Mouse (Mus musculus): ENCODE data around the gene Ncaph. TPM values are rescaled to one million over a fixed set of nuclear protein-coding genes. Genes with fewer than 3 reads are reported as not detected.
"Not testable (repeated sequence)": the region's sequence is repeated elsewhere in the genome, so short reads cannot be mapped to it uniquely, and the experiment has no call there.

Gene Ncaph
- polyA plus RNA-seq (2014; fragmentation: Nextera tagmentation; extraction: Ambion mirVana) = 10.7 and 19.6 TPM in 2 replicates

GRCm38 (mm10) chr2:127133621-127134461 lies at the start of gene Ncaph:
Ncaph (minus strand) TSS chr2:127133954.
- ATAC-seq (ENCODE audit: low FRiP score, low TSS enrichment) = peak; percentile 89
- WGBS = 1% methylated on average over 57 of the region's 57 CpGs

GRCm38 (mm10) chr2:127182598-127183381 lies 49.0 kb upstream of the Ncaph start:
- WGBS = 2% methylated on average over 17 of the region's 17 CpGs
- H3K9ac ChIP-seq (replicated peaks; ENCODE audit: low read length) = peak overlapping the region; percentile 76

More at GRCm38 (mm10) chr2:127133621-127134461, at the start of gene Ncaph:
- Histone ChIP-seq H3K9me3 (ENCODE audit: control insufficient read depth, low read length) (no peaks in the 10 kb centered on the region), H3K27ac (replicated peaks; ENCODE audit: low read depth, low read length) (peak within 1 kb of the TSS; percentile 74), H3K36me3 (ENCODE audit: control insufficient read depth, insufficient read depth, low read length) (no peaks in the 10 kb centered on the region), H3K9ac (replicated peaks; ENCODE audit: low read length) (peak within 1 kb of the TSS; percentile 64), H3K4me3 (replicated peaks; ENCODE audit: low read depth, low read length) (peak within 1 kb of the TSS; percentile 77), H3K4me1 (ENCODE audit: control insufficient read depth, insufficient read depth, low read length) (peaks cover 8% of the 10 kb centered on the region), H3K4me2 (ENCODE audit: low read length) (peak within 1 kb of the TSS; percentile 78), H3K27me3 (ENCODE audit: control insufficient read depth, insufficient read depth, low read length) (no peaks in the 10 kb centered on the region)
- DNase-seq = peak; percentile 97

DNA sequence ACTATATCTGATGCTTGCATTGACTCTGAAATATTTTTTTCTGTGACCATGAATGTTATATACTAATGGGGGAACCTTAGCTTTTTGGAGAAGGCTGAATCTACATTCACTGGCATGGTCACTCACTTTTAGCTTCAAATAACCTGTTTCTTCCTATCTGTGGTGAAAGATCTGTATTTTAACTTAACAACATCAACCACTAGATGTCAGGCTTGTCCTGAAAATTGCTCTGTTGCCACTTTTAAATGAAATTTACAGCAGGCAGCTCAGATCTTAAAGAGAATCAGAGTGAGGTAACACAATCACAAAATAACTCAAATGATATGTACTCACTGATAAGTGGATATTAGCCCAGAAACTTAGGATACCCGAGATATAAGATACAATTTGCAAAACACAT lies 32.5 kb upstream of the Ncaph start:
- DNase-seq = peak; percentile 89
- H3K4me2 ChIP-seq (ENCODE audit: low read length); H3K4me1 ChIP-seq (ENCODE audit: control insufficient read depth, insufficient read depth, low read length); H3K4me3 ChIP-seq (replicated peaks; ENCODE audit: low read depth, low read length); H3K36me3 ChIP-seq (ENCODE audit: control insufficient read depth, insufficient read depth, low read length); H3K9ac ChIP-seq (replicated peaks; ENCODE audit: low read length); H3K27ac ChIP-seq (replicated peaks; ENCODE audit: low read depth, low read length); H3K27me3 ChIP-seq (ENCODE audit: control insufficient read depth, insufficient read depth, low read length); ATAC-seq (ENCODE audit: low FRiP score, low TSS enrichment); H3K9me3 ChIP-seq (ENCODE audit: control insufficient read depth, low read length): not testable (repeated sequence)
- WGBS = 14% methylated on average over 1 of the region's 1 CpGs

More at GRCm38 (mm10) chr2:127182598-127183381, 49.0 kb upstream of the Ncaph start:
- ATAC-seq (ENCODE audit: low FRiP score, low TSS enrichment) (peak; percentile 100), DNase-seq (peak; percentile 91)
- peak overlapping the region; percentile 80 for H3K4me2 ChIP-seq (ENCODE audit: low read length)
- no peaks in the 10 kb centered on the region for H3K27me3 ChIP-seq (ENCODE audit: control insufficient read depth, insufficient read depth, low read length)
- H3K27ac ChIP-seq (replicated peaks; ENCODE audit: low read depth, low read length) = peak overlapping the region; percentile 85
- H3K4me3 ChIP-seq (replicated peaks; ENCODE audit: low read depth, low read length) = peak overlapping the region; percentile 53
- no peaks in the 10 kb centered on the region for H3K36me3 ChIP-seq (ENCODE audit: control insufficient read depth, insufficient read depth, low read length)
- H3K9me3 ChIP-seq (ENCODE audit: control insufficient read depth, low read length) = no peaks in the 10 kb centered on the region
- H3K4me1 ChIP-seq (ENCODE audit: control insufficient read depth, insufficient read depth, low read length) = peaks cover 7% of the 10 kb centered on the region; the same call in 1 of the 2 replicates

GRCm38 (mm10) chr2:127165675-127166074 lies 31.9 kb upstream of the Ncaph start:
- Histone ChIP-seq H3K9ac (replicated peaks; ENCODE audit: low read length) (no peak overlapping the region), H3K27ac (replicated peaks; ENCODE audit: low read depth, low read length) (no peak overlapping the region), H3K4me1 (ENCODE audit: control insufficient read depth, insufficient read depth, low read length) (no peaks in the 10 kb centered on the region), H3K36me3 (ENCODE audit: control insufficient read depth, insufficient read depth, low read length) (no peaks in the 10 kb centered on the region), H3K4me2 (ENCODE audit: low read length) (no peak overlapping the region), H3K27me3 (ENCODE audit: control insufficient read depth, insufficient read depth, low read length) (no peaks in the 10 kb centered on the region), H3K9me3 (ENCODE audit: control insufficient read depth, low read length) (no peaks in the 10 kb centered on the region), H3K4me3 (replicated peaks; ENCODE audit: low read depth, low read length) (no peak overlapping the region)
- WGBS = 67% methylated on average over 4 of the region's 4 CpGs
- DNase-seq (no peak), ATAC-seq (ENCODE audit: low FRiP score, low TSS enrichment) (no peak)

DNA sequence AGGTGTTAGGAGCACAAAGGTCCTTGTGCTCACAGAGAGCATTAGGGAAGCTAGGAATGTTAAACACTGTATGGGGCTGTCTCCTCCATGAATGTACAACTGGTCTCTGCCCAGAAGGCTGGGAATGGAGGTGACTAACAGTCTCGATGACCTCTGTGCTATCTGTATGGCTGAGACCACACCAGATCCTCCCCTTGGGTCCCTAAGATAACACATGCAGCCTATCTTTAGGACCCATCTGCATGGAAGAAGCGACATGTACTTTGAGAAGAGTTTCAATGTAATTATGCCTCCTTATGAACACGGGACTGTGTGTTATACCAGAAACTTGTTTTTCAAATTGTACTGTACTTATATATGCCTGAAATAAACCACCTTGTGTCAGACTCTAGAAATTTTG lies 11.9 kb upstream of the Ncaph start:
- WGBS = 89% methylated on average over 3 of the region's 3 CpGs
- Histone ChIP-seq H3K4me3 (replicated peaks; ENCODE audit: low read depth, low read length) (no peak overlapping the region), H3K27ac (replicated peaks; ENCODE audit: low read depth, low read length) (no peak overlapping the region), H3K9me3 (ENCODE audit: control insufficient read depth, low read length) (0 out of 2 replicates have a peak, but pooled peaks cover 3% of the 10 kb centered on the region), H3K9ac (replicated peaks; ENCODE audit: low read length) (no peak overlapping the region), H3K27me3 (ENCODE audit: control insufficient read depth, insufficient read depth, low read length) (no peaks in the 10 kb centered on the region), H3K4me2 (ENCODE audit: low read length) (no peak overlapping the region), H3K36me3 (ENCODE audit: control insufficient read depth, insufficient read depth, low read length) (no peaks in the 10 kb centered on the region), H3K4me1 (ENCODE audit: control insufficient read depth, insufficient read depth, low read length) (peaks cover 4% of the 10 kb centered on the region; the same call in 1 of the 2 replicates)
- DNase-seq (no peak), ATAC-seq (ENCODE audit: low FRiP score, low TSS enrichment) (no peak)

DNA sequence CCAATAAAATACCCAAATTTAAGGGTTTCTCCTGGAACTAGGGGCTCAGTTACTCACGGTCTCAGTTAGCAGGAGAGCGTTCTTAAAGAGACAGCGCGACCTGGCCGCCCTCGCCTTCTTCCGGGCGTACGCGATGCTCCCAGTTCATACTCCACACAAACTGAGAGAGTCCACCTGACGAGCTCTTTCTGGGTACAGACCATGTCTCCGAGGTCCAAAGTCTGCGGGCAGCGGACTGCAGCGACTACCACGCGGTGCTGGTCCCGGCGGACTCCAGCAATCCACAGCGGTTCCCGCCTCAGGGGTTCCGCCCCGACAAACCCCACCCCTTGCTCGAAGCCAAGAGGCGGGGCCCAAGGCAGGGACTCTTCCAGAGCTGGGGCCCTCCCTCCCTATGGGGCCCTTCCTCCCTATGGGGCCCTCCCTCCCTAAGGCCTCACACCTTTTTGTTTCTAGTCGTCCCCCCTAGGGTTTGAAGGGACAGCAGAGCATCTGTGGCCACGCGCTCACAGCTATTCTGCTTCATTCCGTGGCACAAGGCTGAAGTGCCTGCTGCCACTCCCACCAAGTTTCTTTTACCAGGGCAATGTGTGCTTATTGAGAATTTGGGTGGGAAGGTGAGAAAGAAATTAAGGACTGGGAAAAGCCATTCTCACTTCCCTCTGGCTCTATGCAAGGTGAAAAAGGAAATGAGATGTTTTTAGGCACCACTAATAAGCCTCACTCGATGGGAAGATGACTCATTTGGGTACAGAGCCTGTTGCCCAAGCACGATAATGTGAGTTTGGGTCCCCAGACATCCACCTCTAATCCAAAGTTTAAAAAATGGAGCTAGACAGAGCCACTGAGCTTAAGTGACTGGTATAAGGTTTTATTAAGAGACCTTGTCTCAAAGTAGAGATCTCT lies 9.7 kb upstream of the Ncaph start, which contains the start of gene Itpripl1:
Itpripl1 (minus strand) TSS at position 285 of the 906 bp plus-strand sequence.
- Histone ChIP-seq H3K27me3 (ENCODE audit: control insufficient read depth, insufficient read depth, low read length) (no peaks in the 10 kb centered on the region), H3K36me3 (ENCODE audit: control insufficient read depth, insufficient read depth, low read length) (no peaks in the 10 kb centered on the region), H3K27ac (replicated peaks; ENCODE audit: low read depth, low read length) (no peak within 1 kb of the TSS), H3K4me2 (ENCODE audit: low read length) (peak within 1 kb of the TSS; percentile 91), H3K4me3 (replicated peaks; ENCODE audit: low read depth, low read length) (peak within 1 kb of the TSS; percentile 51), H3K9me3 (ENCODE audit: control insufficient read depth, low read length) (no peaks in the 10 kb centered on the region), H3K9ac (replicated peaks; ENCODE audit: low read length) (peak within 1 kb of the TSS; percentile 60), H3K4me1 (ENCODE audit: control insufficient read depth, insufficient read depth, low read length) (peaks cover 4% of the 10 kb centered on the region; the same call in 1 of the 2 replicates)
- 4% methylated on average over 31 of the region's 31 CpGs for WGBS
- DNase-seq = peak; percentile 67
- ATAC-seq (ENCODE audit: low FRiP score, low TSS enrichment) = peak; percentile 67

- 19% methylated on average over 6 of the region's 6 CpGs for WGBS
- Histone ChIP-seq H3K4me2 (ENCODE audit: low read length) (peak overlapping the region; percentile 91), H3K9me3 (ENCODE audit: control insufficient read depth, low read length) (no peaks in the 10 kb centered on the region), H3K27me3 (ENCODE audit: control insufficient read depth, insufficient read depth, low read length) (no peaks in the 10 kb centered on the region), H3K9ac (replicated peaks; ENCODE audit: low read length) (peak overlapping the region; percentile 60), H3K27ac (replicated peaks; ENCODE audit: low read depth, low read length) (no peak overlapping the region), H3K36me3 (ENCODE audit: control insufficient read depth, insufficient read depth, low read length) (no peaks in the 10 kb centered on the region), H3K4me3 (replicated peaks; ENCODE audit: low read depth, low read length) (peak overlapping the region; percentile 51), H3K4me1 (ENCODE audit: control insufficient read depth, insufficient read depth, low read length) (peaks cover 4% of the 10 kb centered on the region; the same call in 1 of the 2 replicates)
- no peak for ATAC-seq (ENCODE audit: low FRiP score, low TSS enrichment)
- DNase-seq = no peak
These were observed 8.9 kb upstream of the Ncaph start for GRCm38 (mm10) chr2:127142577-127143157.

All from midbrain, embryonic 14.5 days (tissue).